Mouse (Mus musculus) lung, postnatal 0 days (tissue): ENCODE measurements at regions not wholly inside any gene's neighbourhood (a gene's known extent, or its start where the extent isn't known, plus 50 kb on each side); places are given as distances from the start of the nearest gene placed in this dataset.

Experiments used
- CTCF ChIP-seq: IDR thresholded peaks from 2 replicates; pipeline ENCODE4 v1.5.1; 2016; ENCODE audit warnings: antibody characterized with exemption, mild to moderate bottlenecking
- EP300 ChIP-seq: IDR thresholded peaks from 2 replicates; pipeline ENCODE4 v1.6.1; 2016; ENCODE audit warnings: antibody characterized with exemption, mild to moderate bottlenecking, control low read depth

- TF ChIP-seq CTCF = no peak
- TF ChIP-seq EP300 = no peak
Observed at GRCm38 (mm10) chr8:9133758-9134157, 443.4 kb upstream of the Arglu1 start.
